Mouse (Mus musculus): ENCODE measurements at regions not wholly inside any gene's neighbourhood (a gene's known extent, or its start where the extent isn't known, plus 50 kb on each side); places are given as distances from the start of the nearest gene placed in this dataset.

DNA sequence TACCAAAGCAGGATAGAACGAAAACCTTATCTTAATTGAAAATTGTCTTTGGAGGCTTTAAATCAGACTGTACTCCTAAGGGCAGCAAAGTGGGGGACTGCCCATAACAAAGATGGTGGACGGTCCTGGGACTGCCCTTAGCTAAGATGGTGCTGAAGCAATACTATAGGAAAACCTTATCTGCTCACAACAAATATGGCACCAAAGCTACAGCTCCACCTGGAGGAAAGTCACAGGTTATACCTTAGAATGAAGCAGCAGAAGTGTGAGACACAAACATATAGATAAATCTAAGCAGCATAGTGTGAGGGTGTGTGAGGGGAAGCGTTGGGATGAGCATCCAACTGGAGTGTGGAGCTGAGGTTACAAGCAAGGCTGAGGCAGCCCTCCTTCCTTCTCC, 368.5 kb downstream of the Ets1 start:
- TF ChIP-seq CTCF (IDR thresholded peaks at IDR 0.05; ENCODE audit: low read depth) = no peak
- no peak for TF ChIP-seq EP300 (IDR thresholded peaks at IDR 0.05; ENCODE audit: low read depth)
